Mouse (Mus musculus) left cerebral cortex, postnatal 25 days (tissue): Measurements from ENCODE around the gene Chst8. TPM values are rescaled to one million over a fixed set of nuclear protein-coding genes. Genes with fewer than 3 reads are reported as not detected.

Source experiments
- DNase-seq, 2 experiments: peaks; one replicate each; pipeline ENCODE4 v3.0.0; 2022; ENCODE audit warnings: low spot score in 2 of 2, mixed read lengths in 1 of 2
- intact Hi-C: fragments of 180-260 bp; cut with DNase I; formaldehyde crosslinking; loops from one replicate; pipeline ENCODE4 v1.15.1; 2025
- total RNA-seq, 2 experiments: library from RNA; stranded (reverse); gene quantifications; 2 replicates each; pipeline ENCODE4 v1.2.3; 2021

Gene Chst8
- total RNA-seq, 2 experiments from 2014 or later = 15.7 to 27.5 TPM

GRCm38 (mm10) chr7:34680771-34681421 lies 131.6 kb downstream of the Chst8 start:
- intact Hi-C loops = no loop called here
- DNase-seq = no peak

- intact Hi-C loops = loop anchor here (5.0 kb wide), 3 partner anchors 322 to 587 kb away; no protein-coding TSS in a partner anchor
- DNase-seq = no peak
These were observed 132.6 kb downstream of the Chst8 start for GRCm38 (mm10) chr7:34679886-34680285.

DNA sequence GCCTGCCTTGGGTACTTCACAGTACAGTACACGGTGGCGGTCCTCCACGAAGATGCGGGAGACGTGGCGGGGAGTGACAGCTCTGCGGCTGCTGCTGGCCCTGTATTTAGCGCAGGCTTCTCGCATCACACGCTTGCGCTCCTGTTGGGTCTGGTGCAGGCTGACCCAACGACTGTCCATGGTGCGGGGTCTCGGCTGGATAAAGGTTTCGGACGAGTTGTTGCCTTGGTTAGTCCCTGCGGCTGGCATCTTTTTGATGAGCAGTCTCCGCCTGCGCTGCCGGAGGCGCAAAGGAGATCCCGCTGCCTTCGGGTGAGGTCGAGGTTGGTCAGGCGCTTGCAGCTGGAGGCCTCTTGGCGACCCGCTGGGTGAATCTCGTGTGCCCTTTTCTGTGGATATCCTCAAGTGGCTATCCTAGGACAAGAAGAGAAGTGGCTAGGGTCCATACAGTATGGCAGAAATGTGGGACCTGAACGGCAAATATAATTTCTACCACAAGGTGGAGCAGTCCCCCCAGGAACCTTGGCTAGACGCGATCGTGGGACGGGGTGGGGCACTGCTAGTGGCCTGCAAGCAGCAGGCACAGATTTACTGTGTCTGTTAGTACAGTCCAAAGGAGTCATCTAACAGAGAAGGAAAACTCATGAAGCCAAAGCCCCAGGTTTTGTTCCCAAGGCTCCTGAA lies 136.5 kb downstream of the Chst8 start:
- peak; percentile 80 to 84 for DNase-seq
- intact Hi-C loops = loop anchor here (1.0 to 5.0 kb wide), 5 partner anchors 43 to 591 kb away; no protein-coding TSS in a partner anchor

GRCm38 (mm10) chr7:34675120-34675790 lies 137.3 kb downstream of the Chst8 start:
- DNase-seq = no peak
- intact Hi-C loops = loop anchor here (5.0 kb wide), 3 partner anchors 327 to 592 kb away; no protein-coding TSS in a partner anchor

GRCm38 (mm10) chr7:34672916-34673315 lies 139.6 kb downstream of the Chst8 start:
- intact Hi-C loops = loop anchor here (1.0 to 5.0 kb wide), 4 partner anchors 111 to 266 kb away; no protein-coding TSS in a partner anchor
- DNase-seq = no peak

GRCm38 (mm10) chr7:34671911-34672310 lies 140.6 kb downstream of the Chst8 start:
- DNase-seq = peak; percentile 92 to 93
- intact Hi-C loops = loop anchor here (1.0 to 5.0 kb wide), 4 partner anchors 110 to 265 kb away; no protein-coding TSS in a partner anchor

DNA sequence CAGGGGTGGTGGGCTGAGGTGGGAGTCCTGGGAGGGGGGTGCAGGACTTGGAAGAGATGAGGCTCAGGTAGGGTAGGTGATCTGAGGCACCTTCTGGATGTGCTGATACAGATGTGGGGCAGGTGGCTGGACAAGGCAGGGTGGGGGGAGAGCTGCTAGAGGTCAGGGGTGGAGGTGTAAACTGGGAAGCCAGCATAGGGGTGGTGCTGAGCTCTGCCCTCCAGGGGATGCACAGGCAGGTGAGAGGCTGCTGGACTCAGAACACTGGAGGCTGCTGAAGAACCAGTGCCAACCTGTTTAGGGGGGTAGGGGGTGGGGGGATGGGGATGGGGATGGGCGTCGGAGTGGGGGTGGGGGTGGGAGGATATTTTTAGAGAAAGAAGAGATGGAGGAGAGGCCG lies 141.7 kb downstream of the Chst8 start:
- intact Hi-C loops = loop anchor here (5.0 kb wide), 2 partner anchors 108 to 173 kb away; no protein-coding TSS in a partner anchor
- no peak for DNase-seq

- intact Hi-C loops = no loop called here
- DNase-seq = no peak
These were observed 143.2 kb downstream of the Chst8 start for GRCm38 (mm10) chr7:34669336-34669735.

DNA sequence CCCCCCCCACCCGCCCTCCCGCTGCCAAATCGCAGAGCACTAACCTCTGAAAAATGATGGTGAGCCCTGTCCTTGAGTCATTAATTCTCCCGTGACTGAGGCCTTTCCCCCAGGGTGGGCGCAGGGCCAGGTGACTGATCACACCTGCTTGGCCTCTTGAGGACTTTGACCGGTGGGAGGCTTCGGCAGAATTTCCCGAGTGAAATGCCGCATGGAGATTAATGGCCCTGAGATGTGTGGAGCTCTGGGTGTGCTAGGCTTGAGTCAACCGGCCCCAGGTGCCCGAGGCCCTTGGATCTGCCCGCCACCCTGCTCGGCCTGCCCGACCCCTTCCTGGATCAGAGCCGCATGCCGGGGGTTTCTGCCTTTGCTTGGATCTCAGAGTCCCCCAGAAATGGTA lies 144.6 kb downstream of the Chst8 start:
- DNase-seq = no peak
- intact Hi-C loops = no loop called here

- intact Hi-C loops = no loop called here
- no peak for DNase-seq
These were observed 149.4 kb downstream of the Chst8 start for GRCm38 (mm10) chr7:34663145-34663544.

DNA sequence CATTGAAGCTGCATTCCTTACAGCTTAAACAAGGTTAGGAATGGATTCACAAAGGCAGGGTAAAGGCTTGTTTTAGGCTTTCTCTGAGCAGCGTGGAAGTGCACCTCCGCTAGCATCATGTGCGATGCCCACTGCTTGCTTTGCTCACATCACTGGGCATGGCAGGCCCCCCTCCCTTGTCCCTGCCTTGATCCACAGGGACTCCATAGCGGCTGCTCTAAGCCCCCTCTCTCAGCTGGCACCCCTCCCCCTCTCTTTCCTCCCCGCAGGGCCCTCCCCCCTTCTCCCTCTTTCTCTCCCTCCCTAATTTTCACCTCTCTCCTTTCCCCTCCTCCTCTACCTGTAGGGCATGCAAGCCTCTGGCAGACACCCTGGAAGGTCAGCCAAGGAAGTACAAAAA lies 150.3 kb downstream of the Chst8 start:
- intact Hi-C loops = no loop called here
- DNase-seq = no peak

GRCm38 (mm10) chr7:34659386-34660085 lies 153.0 kb downstream of the Chst8 start:
- DNase-seq = no peak
- intact Hi-C loops = loop anchor here (5.0 kb wide), 1 partner anchor 167 kb away; no protein-coding TSS in a partner anchor

DNA sequence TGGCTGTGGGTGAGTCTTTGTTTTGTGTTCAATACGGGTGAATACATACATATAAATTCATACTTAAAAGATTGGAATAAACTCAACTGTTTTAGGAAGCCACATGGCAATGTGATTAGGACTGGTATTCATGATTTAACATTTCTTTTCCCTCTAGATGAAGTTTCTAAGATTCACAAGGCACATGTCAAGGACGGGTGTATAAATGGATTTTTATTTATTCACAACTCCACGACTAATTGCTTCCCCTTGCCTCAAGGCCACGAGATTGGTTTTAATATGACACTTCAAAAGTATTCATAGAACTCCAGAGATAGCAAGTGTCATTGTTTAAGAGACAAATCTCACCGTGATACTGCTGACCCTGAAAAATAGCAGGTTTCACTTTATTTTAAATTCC lies 155.9 kb downstream of the Chst8 start, which contains the start of gene Kctd15:
Gene Kctd15, minus strand, starts transcription at position 101 of the 400 bp plus-strand sequence.
- DNase-seq = no peak
- intact Hi-C loops = loop anchor here (5.0 kb wide), 1 partner anchor 164 kb away; no protein-coding TSS in a partner anchor

- peak; percentile 82 for DNase-seq
These were observed 157.2 kb downstream of the Chst8 start for GRCm38 (mm10) chr7:34655086-34655839.

GRCm38 (mm10) chr7:34654441-34655085 lies 157.9 kb downstream of the Chst8 start:
- intact Hi-C loops = loop anchor here (5.0 kb wide), 2 partner anchors 62 to 162 kb away; no protein-coding TSS in a partner anchor
- peak; percentile 35 to 64 for DNase-seq

More at GRCm38 (mm10) chr7:34655086-34655839, 157.2 kb downstream of the Chst8 start:
- intact Hi-C loops = loop anchor here (5.0 kb wide), 1 partner anchor 163 kb away; no protein-coding TSS in a partner anchor

DNA sequence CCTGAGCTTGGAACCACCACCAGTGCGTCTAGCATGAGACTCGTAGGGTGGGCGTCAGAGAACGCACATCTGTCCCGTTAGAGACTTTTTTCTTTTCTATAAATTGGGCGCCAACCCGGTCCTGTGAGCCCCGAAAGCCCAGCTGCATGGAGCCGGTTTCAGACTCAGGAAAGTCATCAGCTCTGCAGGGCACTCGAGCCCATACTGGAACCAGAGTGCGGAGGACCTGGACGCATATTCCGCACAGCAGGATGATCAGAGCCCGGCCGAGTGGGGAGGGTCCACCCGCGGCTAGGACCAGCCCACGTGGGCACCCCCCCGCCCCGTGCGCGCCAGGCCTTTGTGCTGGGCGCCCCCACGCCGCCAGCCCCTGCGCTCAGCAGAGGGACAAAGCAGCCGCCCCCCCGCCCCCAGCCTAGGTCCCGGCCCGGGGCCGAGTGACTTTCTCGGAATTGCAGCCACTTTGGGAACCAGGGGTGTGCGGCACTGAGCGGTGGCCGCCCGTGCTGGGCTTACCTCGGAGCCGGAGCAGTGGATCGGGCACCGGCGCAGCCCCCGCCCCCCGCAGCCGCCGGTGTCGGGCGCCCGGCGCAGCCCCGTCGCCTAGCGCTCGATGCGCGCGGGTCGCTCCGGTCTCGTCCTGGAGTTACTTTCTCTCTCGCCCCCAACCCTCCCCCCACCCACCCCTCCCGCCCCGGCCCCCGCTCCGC lies 158.6 kb downstream of the Chst8 start:
- no peak for DNase-seq
- intact Hi-C loops = loop anchor here (5.0 kb wide), 1 partner anchor 62 kb away; no protein-coding TSS in a partner anchor
